Mouse (Mus musculus) left cerebral cortex, adult 2 months (tissue): ENCODE results near the gene Slc4a4. TPM values are rescaled to one million over a fixed set of nuclear protein-coding genes. Genes with fewer than 3 reads are reported as not detected.

Experiments
- DNase-seq, 2 experiments: peaks; one replicate each; pipeline ENCODE4 v3.0.0; 2021 to 2022; ENCODE audit warnings: low spot score in 2 of 2, mixed read lengths in 1 of 2; ENCODE audit errors: extremely low spot score in 1 of 2
- H3K27ac ChIP-seq: fragments of 200-600 bp; 2 replicates; pipeline ENCODE4 v1.8.1; 2022
- H3K4me3 ChIP-seq: fragments of 200-600 bp; 2 replicates; pipeline ENCODE4 v1.8.1; 2022
- CTCF ChIP-seq: fragments of 200-600 bp; IDR thresholded peaks from 2 replicates; pipeline ENCODE4 v1.8.1; 2022; ENCODE audit warnings: antibody characterized with exemption, mild to moderate bottlenecking, moderate library complexity
- intact Hi-C: fragments of 180-260 bp; cut with DNase I; formaldehyde crosslinking; loops from one replicate; pipeline ENCODE4 v1.15.1; 2025
- total RNA-seq, 2 experiments: library from RNA; stranded (reverse); gene quantifications; 2 replicates each; pipeline ENCODE4 v1.2.3; 2021

Slc4a4 gene
- total RNA-seq, 2 experiments from 2014 or later: 104 to 119 TPM

- TF ChIP-seq CTCF: no peak
- no peak for DNase-seq
- intact Hi-C loops: no loop called here
- H3K4me3 ChIP-seq: no peak overlapping the region
- no peak overlapping the region for H3K27ac ChIP-seq
Measured at GRCm38 (mm10) chr5:88939782-88940181, 53.2 kb downstream of the Slc4a4 start.

- TF ChIP-seq CTCF: no peak; the same call in 1 of the 2 replicates
- Histone ChIP-seq H3K27ac (no peak overlapping the region), H3K4me3 (no peak overlapping the region)
- intact Hi-C loops: no loop called here
- no peak for DNase-seq
Measured at GRCm38 (mm10) chr5:88941905-88942304, 55.3 kb downstream of the Slc4a4 start.

GRCm38 (mm10) chr5:88945661-88946339 is 59.2 kb downstream of the Slc4a4 start:
- no peak for DNase-seq
- no peak for TF ChIP-seq CTCF
- H3K27ac ChIP-seq: peak overlapping the region; percentile 58

GRCm38 (mm10) chr5:88950337-88950736 is 63.7 kb downstream of the Slc4a4 start:
- intact Hi-C loops: no loop called here
- DNase-seq: no peak
- H3K4me3 ChIP-seq: no peak overlapping the region
- H3K27ac ChIP-seq: no peak overlapping the region
- TF ChIP-seq CTCF: no peak

More at GRCm38 (mm10) chr5:88945661-88946339, 59.2 kb downstream of the Slc4a4 start:
- intact Hi-C loops: no loop called here
- H3K4me3 ChIP-seq: no peak overlapping the region

- Histone ChIP-seq H3K27ac (no peak overlapping the region), H3K4me3 (no peak overlapping the region)
- TF ChIP-seq CTCF: no peak
- no peak for DNase-seq
- intact Hi-C loops: no loop called here
Measured at GRCm38 (mm10) chr5:88952757-88953577, 66.3 kb downstream of the Slc4a4 start.

- intact Hi-C loops: no loop called here
- Histone ChIP-seq H3K27ac (no peak overlapping the region), H3K4me3 (no peak overlapping the region)
- no peak for TF ChIP-seq CTCF
- no peak for DNase-seq
Measured at GRCm38 (mm10) chr5:88957735-88958134, 71.1 kb downstream of the Slc4a4 start.

- DNase-seq: peak; percentile 51 to 55
- Histone ChIP-seq H3K27ac (peak overlapping the region; percentile 81), H3K4me3 (no peak overlapping the region)
- TF ChIP-seq CTCF: no peak
- intact Hi-C loops: no loop called here
Measured at GRCm38 (mm10) chr5:88958966-88959365, 72.3 kb downstream of the Slc4a4 start.

- H3K4me3 ChIP-seq: no peak overlapping the region
- TF ChIP-seq CTCF: no peak
- intact Hi-C loops: no loop called here
- DNase-seq: no peak
- H3K27ac ChIP-seq: peak overlapping the region; percentile 81
Measured at GRCm38 (mm10) chr5:88959412-88959811, 72.8 kb downstream of the Slc4a4 start.

- Histone ChIP-seq H3K4me3 (no peak overlapping the region), H3K27ac (no peak overlapping the region)
- no peak for DNase-seq
- no peak for TF ChIP-seq CTCF
- intact Hi-C loops: no loop called here
Measured at GRCm38 (mm10) chr5:88960342-88961105, 73.9 kb downstream of the Slc4a4 start.

- no peak overlapping the region for H3K4me3 ChIP-seq
- intact Hi-C loops: no loop called here
- H3K27ac ChIP-seq: peak overlapping the region; percentile 16; the same call in 1 of the 2 replicates
- DNase-seq: no peak
- TF ChIP-seq CTCF: no peak
Measured at GRCm38 (mm10) chr5:88961351-88961761, 74.7 kb downstream of the Slc4a4 start.

- no peak for DNase-seq
- TF ChIP-seq CTCF: no peak
- intact Hi-C loops: no loop called here
- H3K27ac ChIP-seq: no peak overlapping the region
- H3K4me3 ChIP-seq: no peak overlapping the region
Measured at GRCm38 (mm10) chr5:88964685-88965290, 78.2 kb downstream of the Slc4a4 start.
